Mouse (Mus musculus) neutrophil, adult 5-6 weeks (primary cell): ENCODE measurements around the gene Hoxd8. TPM values are rescaled to one million over a fixed set of nuclear protein-coding genes. Genes with fewer than 3 reads are reported as not detected.

Experiments
- ATAC-seq: fragments of 151-379, 151-347 bp; 2 replicates; pipeline ENCODE4 v1.8.0; 2017; ENCODE audit warnings: mild to moderate bottlenecking, moderate TSS enrichment; ENCODE audit not compliant: insufficient number of reproducible peaks, poor library complexity, low FRiP score, severe bottlenecking; ENCODE audit errors: extremely low read depth
- total RNA-seq: library from RNA; stranded (forward); fragments of 200-1000 nt; gene quantifications from 2 replicates; pipeline ENCODE4 v1.2.3, GENCODE M21; 2017

Gene Hoxd8
- total RNA-seq, 1 experiment from 2014 or later = not detected

GRCm38 (mm10) chr2:74726973-74727639 lies 22.7 kb downstream of the Hoxd8 start:
- no peak for ATAC-seq

DNA sequence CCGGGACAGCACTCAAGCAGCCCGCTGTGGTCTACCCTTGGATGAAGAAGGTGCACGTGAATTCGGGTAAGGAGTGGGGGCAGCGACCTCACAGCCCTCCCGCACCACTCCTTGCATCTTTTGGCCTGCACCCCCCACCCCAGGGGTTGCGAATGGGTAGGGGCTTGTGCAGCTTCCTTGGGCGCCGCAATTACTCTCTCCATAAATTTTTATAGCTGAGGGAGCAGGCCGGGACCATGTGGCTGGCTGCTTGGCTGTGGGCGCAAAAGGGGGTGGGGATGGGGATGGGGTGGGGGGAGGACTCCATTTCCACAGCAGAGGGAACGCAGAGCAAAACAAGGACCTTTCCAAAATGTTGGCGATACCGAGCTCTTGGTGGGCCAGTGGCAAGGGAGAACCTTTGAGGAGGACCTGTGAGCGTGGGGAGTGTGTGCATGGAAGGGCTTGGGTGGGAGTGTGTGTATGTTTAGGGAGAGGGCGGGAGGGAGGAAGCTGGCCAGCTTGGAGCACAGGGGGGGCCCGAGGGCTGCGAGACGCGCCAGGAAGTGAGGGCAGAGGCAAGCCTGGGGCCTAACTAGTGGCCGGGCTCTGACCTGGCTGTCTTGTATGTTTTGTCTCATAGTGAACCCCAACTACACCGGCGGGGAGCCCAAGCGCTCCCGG lies 23.4 kb downstream of the Hoxd8 start:
- ATAC-seq = no peak

GRCm38 (mm10) chr2:74728303-74728680 lies 23.9 kb downstream of the Hoxd8 start:
- ATAC-seq = no peak

- no peak for ATAC-seq
Observed at GRCm38 (mm10) chr2:74730331-74730730, 25.9 kb downstream of the Hoxd8 start.

GRCm38 (mm10) chr2:74731055-74731454 lies 26.6 kb downstream of the Hoxd8 start:
- ATAC-seq = no peak

DNA sequence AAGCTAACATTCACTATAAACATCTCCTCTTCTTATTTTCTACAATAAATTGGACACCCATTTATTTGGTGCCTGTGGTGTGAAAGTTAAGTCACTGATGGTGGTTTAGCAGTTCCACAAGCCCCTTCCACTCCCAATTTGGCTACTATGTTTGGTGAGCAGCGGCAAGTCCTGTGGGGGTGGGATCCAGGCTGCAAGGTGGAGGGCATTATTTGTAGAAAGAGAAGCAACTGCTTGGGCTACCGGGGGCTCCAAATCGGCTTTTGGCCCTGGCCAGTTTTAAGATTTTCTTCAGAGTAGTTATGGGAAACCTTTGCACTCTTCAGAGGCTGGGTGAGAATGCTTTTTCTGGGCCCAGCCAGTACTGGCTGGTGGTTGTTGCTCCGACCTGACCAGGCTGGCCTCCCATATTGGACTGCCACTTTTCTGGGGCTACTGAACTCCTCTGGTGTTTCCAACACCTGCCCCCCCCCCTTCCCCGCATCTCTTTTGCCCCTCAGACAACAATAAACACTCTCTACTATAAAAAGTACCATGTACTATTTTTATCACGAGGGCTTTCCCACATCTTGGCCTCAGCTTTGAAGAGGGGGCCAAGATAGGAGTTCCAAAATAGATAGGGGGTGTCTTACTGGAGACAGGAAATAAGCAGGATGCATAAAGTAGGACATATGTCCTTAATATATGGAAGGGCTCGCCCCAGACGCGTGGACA lies 27.5 kb downstream of the Hoxd8 start:
- no peak for ATAC-seq

DNA sequence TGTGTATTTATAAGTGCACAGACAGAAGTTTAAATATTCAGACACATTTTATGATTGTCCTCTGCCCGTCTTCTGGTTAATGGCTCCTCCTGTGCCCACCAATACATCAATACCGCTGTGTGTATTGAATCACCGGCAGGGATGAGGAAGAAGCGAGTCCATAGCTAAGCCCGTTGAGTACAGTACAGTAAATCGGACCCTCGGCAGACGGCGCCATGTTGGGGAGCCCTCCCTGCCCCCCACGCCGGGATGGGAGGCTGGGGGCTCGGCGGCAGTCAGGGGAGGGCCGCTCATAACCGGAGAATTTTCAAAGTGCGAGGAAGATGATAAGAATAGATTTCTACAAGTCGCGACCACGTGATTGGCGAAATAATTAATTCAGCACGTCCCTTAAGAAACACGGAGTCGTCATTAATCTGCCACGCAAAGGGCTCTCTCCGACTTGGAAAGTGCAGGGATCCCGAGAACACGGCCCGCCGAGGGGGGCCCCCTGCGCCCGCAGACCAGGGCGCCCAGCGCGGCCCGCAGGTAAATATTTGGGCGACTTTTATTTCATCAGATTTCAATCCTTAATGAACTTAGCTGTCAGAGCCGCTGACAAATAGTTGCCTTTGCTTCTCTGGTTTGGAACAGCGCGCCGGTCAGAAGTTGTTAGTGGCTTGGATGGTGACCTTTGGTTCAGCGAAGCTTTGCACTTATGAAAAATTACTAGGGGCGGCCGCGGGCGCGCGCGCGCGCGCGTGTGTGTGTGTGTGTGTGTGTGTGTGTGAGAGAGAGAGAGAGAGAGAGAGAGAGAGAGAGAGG lies 28.3 kb downstream of the Hoxd8 start:
- no peak for ATAC-seq

DNA sequence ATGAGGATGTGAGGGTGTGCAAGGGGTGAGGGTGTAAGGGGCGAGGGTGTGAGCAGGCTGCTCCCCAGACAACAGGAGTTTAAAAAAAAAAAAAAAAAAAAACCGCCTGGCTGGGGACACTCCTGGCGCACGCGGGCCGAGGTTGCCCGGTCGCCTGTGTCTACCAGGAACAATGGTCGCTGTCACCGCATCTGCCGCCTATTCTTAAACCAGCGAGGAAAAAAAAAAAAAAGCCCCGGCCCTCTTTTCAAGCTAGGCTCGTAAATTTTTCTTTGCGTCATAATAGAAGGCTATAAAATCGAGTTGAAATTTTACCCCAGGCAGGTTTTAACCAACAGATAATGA lies 28.9 kb downstream of the Hoxd8 start:
- ATAC-seq = no peak

DNA sequence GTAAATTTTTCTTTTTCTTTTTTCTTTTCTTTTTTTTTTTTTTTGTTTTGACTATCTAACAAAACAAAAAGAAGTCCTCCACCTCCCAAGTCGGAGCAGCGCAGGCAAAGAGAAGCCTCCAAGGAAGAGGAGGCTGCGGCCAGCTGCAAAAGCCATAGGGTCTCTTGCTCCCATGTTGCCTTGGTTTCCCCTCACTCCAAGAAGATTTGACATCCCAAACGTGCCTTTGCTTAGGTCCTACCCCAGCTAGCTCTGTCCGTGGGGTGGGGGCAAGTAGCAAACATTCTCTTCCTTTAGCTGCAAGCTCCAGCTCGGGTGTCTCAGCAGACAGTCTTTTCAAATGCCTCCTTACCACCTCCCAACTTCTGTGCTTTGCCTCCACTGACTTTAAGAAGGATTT lies 29.4 kb downstream of the Hoxd8 start:
- ATAC-seq = no peak

DNA sequence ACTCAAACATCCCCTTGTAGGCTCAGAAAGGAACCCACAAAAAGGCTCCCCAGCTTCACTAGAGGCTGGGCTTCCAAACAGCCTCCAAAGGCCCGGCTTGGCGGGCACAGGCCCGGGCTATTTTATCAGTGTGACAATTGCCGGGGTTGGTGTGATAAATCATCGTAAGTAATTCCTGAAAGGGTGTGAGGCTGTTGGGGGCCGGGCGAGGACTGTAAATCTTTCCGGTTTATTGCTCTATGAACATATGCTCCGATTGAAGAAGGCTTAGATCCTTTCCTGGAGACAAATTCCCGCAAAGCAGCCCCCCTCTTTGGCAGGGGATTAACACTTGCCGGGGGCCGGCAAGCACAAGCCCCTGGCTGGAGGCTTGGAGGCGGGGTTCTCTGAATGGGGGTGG lies 30.0 kb downstream of the Hoxd8 start:
- no peak for ATAC-seq

DNA sequence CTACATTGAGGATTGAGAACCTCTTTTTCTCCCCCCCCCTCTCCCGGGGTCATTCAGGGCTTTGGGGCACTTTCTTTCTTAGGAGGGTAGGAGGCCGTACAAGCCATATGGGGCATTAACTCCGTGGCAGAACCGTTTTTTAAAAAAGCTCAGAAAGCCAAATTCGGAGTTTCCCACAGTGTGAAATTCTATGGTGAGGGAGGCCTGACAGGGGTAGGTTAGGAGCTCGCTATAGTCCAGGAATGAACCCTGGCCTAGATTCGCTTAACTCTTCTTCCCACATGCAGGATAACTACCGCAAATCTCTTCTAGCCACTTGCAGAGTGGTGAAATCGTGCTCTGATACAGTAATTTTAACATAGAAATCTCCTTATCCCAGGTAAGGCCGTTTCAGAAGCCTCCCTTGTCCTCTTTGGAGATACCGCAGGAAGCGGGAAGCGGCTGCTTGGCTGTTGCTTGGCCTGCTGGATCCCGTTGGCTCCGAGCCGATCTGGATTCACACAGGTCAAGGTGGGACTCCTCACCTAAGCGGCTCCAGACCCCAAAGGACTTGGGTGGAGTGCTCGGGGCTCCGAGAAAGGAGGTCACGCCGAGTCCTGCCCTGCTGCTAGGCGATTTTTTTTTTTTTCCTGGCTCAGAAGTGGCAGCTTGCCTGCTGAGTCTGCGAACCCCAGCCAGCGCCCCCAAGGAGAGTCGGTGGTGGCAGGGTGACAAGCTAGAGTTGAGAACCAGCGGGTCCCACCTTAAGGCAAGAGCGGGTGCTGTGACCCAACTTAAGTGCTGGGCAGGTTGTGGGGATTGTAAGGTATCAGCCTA lies 30.8 kb downstream of the Hoxd8 start:
- ATAC-seq = no peak

GRCm38 (mm10) chr2:74735851-74736687 lies 31.7 kb downstream of the Hoxd8 start:
- no peak for ATAC-seq

DNA sequence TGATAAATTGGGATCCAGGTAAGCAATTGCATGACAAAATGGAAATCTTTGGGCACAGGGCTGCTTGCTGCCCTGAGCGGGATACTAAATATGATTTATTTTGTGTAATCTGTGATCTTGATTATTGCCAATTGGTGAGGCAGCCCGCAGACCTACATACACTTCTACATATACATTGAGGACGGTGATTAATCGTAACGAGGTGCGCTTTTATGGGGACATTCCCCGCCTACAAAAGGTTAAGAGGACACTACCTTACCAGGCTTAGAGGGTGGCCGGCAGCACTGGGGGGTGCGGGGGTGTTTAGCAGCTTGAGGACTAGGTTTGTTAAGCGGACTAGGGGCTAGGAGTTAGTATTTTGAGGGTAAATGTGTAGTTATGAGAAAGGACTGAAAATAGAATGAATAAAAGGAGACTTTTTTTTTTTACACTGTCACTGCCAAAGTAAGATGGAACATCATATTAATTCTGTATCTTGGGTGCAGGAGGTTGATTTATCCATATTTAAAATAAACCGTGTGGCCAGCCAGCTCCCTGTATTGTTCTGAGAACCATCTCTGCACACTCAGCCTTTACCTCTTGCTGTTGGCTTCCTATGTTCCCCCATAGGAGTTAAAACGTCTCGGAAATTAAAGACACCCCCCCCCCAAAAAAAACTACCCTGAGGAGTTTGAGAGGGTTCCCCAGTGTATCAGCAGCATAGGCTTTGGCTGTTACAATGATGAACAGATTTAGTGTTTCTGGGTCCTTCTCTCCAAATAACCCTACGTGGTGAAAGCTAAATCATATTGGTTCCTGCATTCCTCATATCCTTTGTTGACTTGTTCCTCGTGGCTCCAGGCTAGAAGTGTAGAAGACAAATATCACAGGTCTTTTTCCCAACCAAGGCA lies 32.5 kb downstream of the Hoxd8 start:
- ATAC-seq = no peak

- no peak for ATAC-seq
Observed at GRCm38 (mm10) chr2:74737578-74738070, 33.2 kb downstream of the Hoxd8 start.

- no peak for ATAC-seq
Observed at GRCm38 (mm10) chr2:74738623-74739475, 34.4 kb downstream of the Hoxd8 start.

GRCm38 (mm10) chr2:74739476-74739800 lies 35.0 kb downstream of the Hoxd8 start:
- ATAC-seq = no peak
